Comparison of ENCODE assay signal across 16 mouse cellular contexts in genomic region chr7:141544654-141545053, GRCm38 (mm10). TPM values are rescaled to one million over a fixed set of nuclear protein-coding genes. Genes with fewer than 3 reads are reported as not detected.
DNase-seq lines count a peak whose midpoint lies in the region; ATAC-seq and TF ChIP-seq lines count a peak whose summit lies in the region.
"Had no signal": no experiment of that assay in that cellular context is flagged by ENCODE, and none has a peak within 500 bp of the region (broad histone marks: within the 10 kb centered on the region; RNA-seq: fewer than 3 reads in every experiment).

No protein-coding gene starts in this region.

- peaks cover 6% of the 10 kb centered on the region for H3K4me1 ChIP-seq in hindbrain, embryonic 12.5 days
- peaks cover 13% of the 10 kb centered on the region for H3K4me1 ChIP-seq in hindbrain, embryonic 13.5 days (replicated peaks)
- peaks cover 18% of the 10 kb centered on the region for H3K4me1 ChIP-seq in limb, embryonic 14.5 days (ENCODE audit: control insufficient read depth, insufficient read depth, low read length)

- ATAC-seq in hindbrain, embryonic 12.5 days (ENCODE audit: low FRiP score): no peak
- ATAC-seq in hindbrain, embryonic 13.5 days (ENCODE audit: low FRiP score): no peak
- ATAC-seq in limb, embryonic 14.5 days (ENCODE audit: low FRiP score, low read depth): 0 out of 2 replicates have a peak, but pooled peaks have one; percentile 23
- ATAC-seq: inflammation-experienced regulatory T-cells, adult 6 months had no signal

- H3K27me3 ChIP-seq in hindbrain, embryonic 12.5 days: 0 out of 2 replicates have a peak, but pooled peaks cover 3% of the 10 kb centered on the region
- 0 out of 2 replicates have a peak, but pooled peaks cover 4% of the 10 kb centered on the region for H3K27me3 ChIP-seq in hindbrain, embryonic 13.5 days
- H3K27me3 ChIP-seq in limb, embryonic 14.5 days (ENCODE audit: control insufficient read depth, insufficient read depth, low read length): no peaks in the 10 kb centered on the region
- H3K27me3 ChIP-seq: embryonic facial prominence, embryonic 13.5 days; neural tube, embryonic 15.5 days had no signal

- no peaks in the 10 kb centered on the region for H3K36me3 ChIP-seq in hindbrain, embryonic 12.5 days
- no peaks in the 10 kb centered on the region for H3K36me3 ChIP-seq in hindbrain, embryonic 13.5 days
- H3K36me3 ChIP-seq in limb, embryonic 14.5 days (ENCODE audit: control insufficient read depth, insufficient read depth, low read length): no peaks in the 10 kb centered on the region
- H3K36me3 ChIP-seq: embryonic facial prominence, embryonic 13.5 days; midbrain, embryonic 12.5 days; neural tube, embryonic 15.5 days had no signal

- no peak overlapping the region for H3K4me2 ChIP-seq in hindbrain, embryonic 12.5 days (replicated peaks)
- no peak overlapping the region for H3K4me2 ChIP-seq in hindbrain, embryonic 13.5 days
- no peak overlapping the region for H3K4me2 ChIP-seq in limb, embryonic 14.5 days (replicated peaks; ENCODE audit: low read depth, low read length, severe bottlenecking)
- H3K4me2 ChIP-seq: embryonic facial prominence, embryonic 13.5 days; liver, embryonic 11.5 days; midbrain, embryonic 12.5 days; neural tube, embryonic 15.5 days had no signal

- peak; percentile 39 for DNase-seq in lung, postnatal 10 days
- no peak for DNase-seq in lung, postnatal 36 days
- peak; percentile 59 for DNase-seq in cerebellum, adult 8-10 months
- peak; percentile 89 for DNase-seq in limb, embryonic 14.5 days (ENCODE audit: low spot score)
- no peak for DNase-seq in retina, embryonic 14.5 days (ENCODE audit: low spot score)
- DNase-seq in urinary bladder, postnatal 36 days (ENCODE audit: low spot score in 2 of 2): no peak
- DNase-seq: heart, adult 11 months; spleen, adult 18-20 months; thymus, adult 18-20 months had no signal

- no peaks in the 10 kb centered on the region for H3K9me3 ChIP-seq in hindbrain, embryonic 12.5 days (replicated peaks)
- no peaks in the 10 kb centered on the region for H3K9me3 ChIP-seq in hindbrain, embryonic 13.5 days
- H3K9me3 ChIP-seq in limb, embryonic 14.5 days (ENCODE audit: control insufficient read depth, low read length): no peaks in the 10 kb centered on the region
- H3K9me3 ChIP-seq: embryonic facial prominence, embryonic 13.5 days; midbrain, embryonic 12.5 days; neural tube, embryonic 15.5 days had no signal

- H3K9ac ChIP-seq in hindbrain, embryonic 12.5 days: 0 out of 2 replicates have a peak overlapping the region, but pooled peaks have one; percentile 27
- H3K9ac ChIP-seq in hindbrain, embryonic 13.5 days: no peak overlapping the region
- H3K9ac ChIP-seq in limb, embryonic 14.5 days (ENCODE audit: low read depth, low read length, severe bottlenecking): no peak overlapping the region
- H3K9ac ChIP-seq: embryonic facial prominence, embryonic 13.5 days; midbrain, embryonic 12.5 days; neural tube, embryonic 15.5 days had no signal

- no peak overlapping the region for H3K4me3 ChIP-seq in hindbrain, embryonic 12.5 days
- H3K4me3 ChIP-seq in hindbrain, embryonic 13.5 days: no peak overlapping the region
- H3K4me3 ChIP-seq in limb, embryonic 14.5 days (replicated peaks; ENCODE audit: low read length): no peak overlapping the region
- H3K4me3 ChIP-seq: embryonic facial prominence, embryonic 13.5 days; midbrain, embryonic 12.5 days; neural tube, embryonic 15.5 days had no signal

- 76% methylated on average over 4 of the region's 4 CpGs for WGBS in hindbrain, embryonic 12.5 days
- 77% methylated on average over 4 of the region's 4 CpGs for WGBS in hindbrain, embryonic 13.5 days
- 42% methylated on average over 4 of the region's 4 CpGs for WGBS in limb, embryonic 14.5 days

- TF ChIP-seq POLR2A in limb, embryonic 14.5 days (IDR thresholded peaks at IDR 0.05; ENCODE audit: borderline replicate concordance, extremely low read depth, insufficient read depth, insufficient read length): no peak

- no peak overlapping the region for H3K27ac ChIP-seq in hindbrain, embryonic 12.5 days
- no peak overlapping the region for H3K27ac ChIP-seq in hindbrain, embryonic 13.5 days
- H3K27ac ChIP-seq in limb, embryonic 14.5 days (replicated peaks; ENCODE audit: low read depth, low read length): peak overlapping the region; percentile 10; the same call in 1 of the 2 replicates
- H3K27ac ChIP-seq: embryonic facial prominence, embryonic 13.5 days; midbrain, embryonic 12.5 days; neural tube, embryonic 15.5 days had no signal

RNA-seq across cellular contexts. Expression of gene Chid1, which starts 5.0 kb away (rescaled TPM):
- polyA plus RNA-seq in hindbrain, embryonic 12.5 days (2016; fragmentation: Nextera tagmentation; extraction: Ambion mirVana): 31.8 and 32.1 TPM in 2 replicates
- polyA plus RNA-seq in hindbrain, embryonic 13.5 days (2015; fragmentation: Nextera tagmentation; extraction: Ambion mirVana): 36.6 and 45.5 TPM in 2 replicates
- 41.8 and 46.8 TPM in 2 replicates for polyA plus RNA-seq in limb, embryonic 14.5 days (2012; rRNA removed)
- polyA plus RNA-seq in limb, embryonic 14.5 days (2014; fragmentation: Nextera tagmentation; extraction: Ambion mirVana): 43.5 and 46.3 TPM in 2 replicates

RNA-seq across cellular contexts. Expression of gene Ap2a2, which starts 17.3 kb away (rescaled TPM):
- polyA plus RNA-seq in hindbrain, embryonic 12.5 days (2016; fragmentation: Nextera tagmentation; extraction: Ambion mirVana): 114 and 117 TPM in 2 replicates
- polyA plus RNA-seq in hindbrain, embryonic 13.5 days (2015; fragmentation: Nextera tagmentation; extraction: Ambion mirVana): 105 and 111 TPM in 2 replicates
- polyA plus RNA-seq in limb, embryonic 14.5 days (2012; rRNA removed): 39.5 and 43.7 TPM in 2 replicates
- polyA plus RNA-seq in limb, embryonic 14.5 days (2014; fragmentation: Nextera tagmentation; extraction: Ambion mirVana): 71.6 and 81.4 TPM in 2 replicates

Comparison
In these comparisons a context has a peak if more than half of its experiments do, and no peak if none do; other contexts are left out.
1. DNase-seq: peak in lung, postnatal 10 days (single experiment), cerebellum, adult 8-10 months (single experiment) and limb, embryonic 14.5 days (single experiment); none in lung, postnatal 36 days (single experiment), retina, embryonic 14.5 days (single experiment) and urinary bladder, postnatal 36 days (0 of 2).